Mouse (Mus musculus): ENCODE results near the gene Adrm1.

Gene Adrm1

GRCm38 (mm10) chr2:180219145-180219943, 48.1 kb downstream of the Adrm1 start:
- DNase-seq, result no peak

- DNase-seq, result no peak
Measured at GRCm38 (mm10) chr2:180220165-180220564, 48.9 kb downstream of the Adrm1 start.

GRCm38 (mm10) chr2:180221051-180221450, 49.8 kb downstream of the Adrm1 start:
- no peak for DNase-seq

GRCm38 (mm10) chr2:180222250-180222649, 51.0 kb downstream of the Adrm1 start:
- DNase-seq, result no peak

- no peak for DNase-seq
Measured at GRCm38 (mm10) chr2:180224647-180225043, 53.4 kb downstream of the Adrm1 start.

GRCm38 (mm10) chr2:180225044-180225761, 53.9 kb downstream of the Adrm1 start:
- no peak for DNase-seq

Measured in thymus, adult 18-20 months (tissue).